Mouse (Mus musculus) limb, embryonic 10.5 days (tissue): ENCODE results near the gene Ttll8. TPM values are rescaled to one million over a fixed set of nuclear protein-coding genes. Genes with fewer than 3 reads are reported as not detected.

Source experiments
- DNase-seq: peaks from one replicate; pipeline ENCODE4 v3.0.0-alpha.2; 2017; ENCODE audit warnings: low spot score
- H3K27ac ChIP-seq: fragments of 300-500 bp; sonication (generic); 2 replicates; pipeline ENCODE4 v1.5.1; 2016; ENCODE audit warnings: mild to moderate bottlenecking
- H3K27me3 ChIP-seq: fragments of 300-500 bp; sonication (generic); 2 replicates; pipeline ENCODE4 v1.6.1; 2016; ENCODE audit warnings: low read depth, mild to moderate bottlenecking; ENCODE audit not compliant: poor library complexity, severe bottlenecking
- H3K36me3 ChIP-seq: fragments of 300-500 bp; sonication (generic); 2 replicates; pipeline ENCODE4 v1.6.1; 2016; ENCODE audit warnings: mild to moderate bottlenecking, moderate library complexity
- H3K4me1 ChIP-seq: fragments of 300-500 bp; sonication (generic); 2 replicates; pipeline ENCODE4 v1.6.1; 2016
- H3K4me3 ChIP-seq: fragments of 300-500 bp; sonication (generic); 2 replicates; pipeline ENCODE4 v1.5.1; 2016; ENCODE audit warnings: mild to moderate bottlenecking, moderate library complexity
- H3K9me3 ChIP-seq: fragments of 300-500 bp; sonication (generic); replicated peaks from 2 replicates; pipeline ENCODE4 v1.6.1; 2016; ENCODE audit warnings: mild to moderate bottlenecking
- whole genome bisulfite sequencing: fragments of 180-500 bp; shearing (Covaris S2); methylation state at CpG from one replicate; pipeline ENCODE4 v1.1.7; 2016; 5-methylcytosine and 5-hydroxymethylcytosine counted together
- polyA plus RNA-seq: library from polyadenylated mRNA; unstranded; fragments of >200 nt; fragmentation: Nextera tagmentation; extraction: Ambion mirVana; gene quantifications from 2 replicates; pipeline ENCODE4 v1.2.1, GENCODE M21; 2016

The Ttll8 gene
- not detected in 2 replicates for polyA plus RNA-seq

DNA sequence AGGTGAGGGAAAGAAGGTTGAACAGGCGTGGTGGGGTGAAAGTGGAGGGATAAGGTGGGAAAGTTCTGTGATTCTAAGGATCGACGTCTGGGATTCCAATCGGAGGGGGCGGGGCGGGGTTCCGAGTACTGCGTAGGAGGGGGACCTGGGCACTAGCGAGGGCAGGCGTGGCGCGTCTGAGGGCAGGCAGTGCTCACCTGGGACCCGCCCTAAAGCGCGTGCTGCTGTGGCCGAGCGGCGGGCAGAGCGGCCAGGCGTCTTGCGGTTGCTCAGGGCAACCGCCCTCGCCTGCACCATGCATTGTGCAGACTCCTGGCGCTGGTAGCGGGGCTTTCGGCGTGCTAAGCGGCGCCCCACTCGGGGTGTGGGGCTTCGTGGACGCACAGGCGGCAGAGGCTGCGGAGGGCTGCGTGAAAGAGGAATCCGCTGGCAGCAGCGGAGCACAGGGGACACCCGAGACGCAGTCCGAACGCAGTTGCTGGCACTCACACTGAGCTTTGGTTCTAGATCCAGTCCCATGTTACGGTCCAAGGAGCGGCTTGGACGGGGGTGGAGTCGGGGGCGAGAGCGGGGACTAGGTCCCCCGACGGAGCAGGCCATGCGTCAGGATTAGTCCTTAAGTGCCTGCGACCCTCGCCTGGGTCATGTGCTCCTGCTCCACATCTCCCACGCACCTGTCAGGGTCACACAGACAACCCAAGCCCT lies at the start of gene Ttll8:
Ttll8 (minus strand) TSS at position 51 of the 705 bp plus-strand sequence.
- 4% methylated on average over 53 of the region's 53 CpGs for WGBS
- peaks cover 49% of the 10 kb centered on the region for H3K27me3 ChIP-seq

DNA sequence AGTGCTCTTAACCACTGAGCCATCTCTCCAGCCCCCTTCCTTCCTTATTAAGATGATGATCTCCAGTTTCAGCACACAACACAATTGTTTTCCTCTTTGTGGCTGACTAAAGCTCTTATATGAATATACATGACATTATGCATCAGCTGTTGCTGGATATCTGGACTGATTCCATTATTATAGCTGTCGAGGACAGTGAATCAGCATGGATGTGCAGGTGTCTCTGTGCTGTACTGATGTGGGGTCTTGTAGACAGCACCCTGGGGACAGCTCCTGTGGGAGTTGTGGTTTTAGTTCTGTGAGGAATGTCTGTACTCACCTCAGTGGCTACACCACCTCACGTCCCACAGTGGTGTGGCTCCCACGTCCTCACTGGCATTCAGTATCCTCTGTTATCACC lies 47.0 kb upstream of the Ttll8 start:
- 79% methylated on average over 3 of the region's 3 CpGs for WGBS

More for the DNA sequence above, at the start of gene Ttll8:
- H3K4me1 ChIP-seq, result peaks cover 19% of the 10 kb centered on the region
- DNase-seq, result peak; percentile 59
- no peaks in the 10 kb centered on the region for H3K36me3 ChIP-seq
- H3K4me3 ChIP-seq, result peak within 1 kb of the TSS; percentile 53
- H3K9me3 ChIP-seq, result no peaks in the 10 kb centered on the region
- 0 out of 2 replicates have a peak within 1 kb of the TSS, but pooled peaks have one; percentile 25 for H3K27ac ChIP-seq

DNA sequence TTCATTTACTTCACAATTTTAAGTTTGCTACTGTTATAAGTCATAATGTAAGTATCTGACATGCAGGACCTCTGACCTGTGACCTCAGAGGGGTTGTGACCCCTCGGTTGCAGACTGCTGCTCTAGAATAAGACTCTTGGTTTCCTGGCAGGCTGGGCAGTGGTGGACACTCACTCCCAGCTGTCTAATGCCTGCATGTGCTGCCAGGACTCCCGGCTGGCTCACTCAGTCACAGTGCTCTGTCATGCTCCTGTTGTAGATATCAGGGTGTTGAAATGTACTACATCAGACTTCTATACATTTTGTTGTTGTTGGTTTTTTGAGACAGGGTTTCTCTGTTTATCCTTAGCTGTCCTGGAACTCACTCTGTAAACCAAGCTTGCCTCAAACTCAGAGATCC lies 46.1 kb upstream of the Ttll8 start:
- no peak overlapping the region for H3K4me3 ChIP-seq
- no peaks in the 10 kb centered on the region for H3K9me3 ChIP-seq
- H3K27me3 ChIP-seq, result no peaks in the 10 kb centered on the region
- no peaks in the 10 kb centered on the region for H3K36me3 ChIP-seq
- peaks cover 7% of the 10 kb centered on the region for H3K4me1 ChIP-seq
- no peak for DNase-seq
- no peak overlapping the region for H3K27ac ChIP-seq
- 59% methylated on average over 2 of the region's 2 CpGs for WGBS

More for the DNA sequence above, 47.0 kb upstream of the Ttll8 start:
- peaks cover 7% of the 10 kb centered on the region for H3K4me1 ChIP-seq
- H3K27me3 ChIP-seq, result no peaks in the 10 kb centered on the region
- H3K27ac ChIP-seq, result no peak overlapping the region
- no peak for DNase-seq
- H3K9me3 ChIP-seq, result no peaks in the 10 kb centered on the region
- no peak overlapping the region for H3K4me3 ChIP-seq
- no peaks in the 10 kb centered on the region for H3K36me3 ChIP-seq

DNA sequence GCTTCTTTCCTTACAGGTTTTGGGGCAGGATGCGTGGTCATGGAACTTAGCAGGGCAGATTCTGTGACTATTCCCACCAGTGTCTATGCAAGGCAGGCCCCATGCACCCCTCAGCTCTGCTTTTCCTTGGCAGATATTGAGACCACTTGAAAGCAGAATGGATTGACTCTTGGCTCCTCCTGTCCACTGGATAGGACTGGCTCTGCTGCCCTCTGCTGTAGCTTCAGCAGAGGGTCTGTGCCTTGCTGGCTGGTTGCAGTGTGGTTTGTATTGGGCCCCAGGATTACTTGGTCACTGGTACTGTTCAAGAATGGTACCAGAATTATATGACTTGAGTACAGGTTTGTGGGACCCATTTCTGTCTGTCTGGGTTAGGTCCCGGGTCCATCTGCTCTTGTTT lies 44.9 kb upstream of the Ttll8 start:
- Histone ChIP-seq H3K9me3 (no peaks in the 10 kb centered on the region), H3K36me3 (no peaks in the 10 kb centered on the region), H3K4me1 (peaks cover 4% of the 10 kb centered on the region; the same call in 1 of the 2 replicates), H3K27me3 (no peaks in the 10 kb centered on the region), H3K4me3 (no peak overlapping the region), H3K27ac (no peak overlapping the region)
- WGBS, result 83% methylated on average over 2 of the region's 2 CpGs
- no peak for DNase-seq

DNA sequence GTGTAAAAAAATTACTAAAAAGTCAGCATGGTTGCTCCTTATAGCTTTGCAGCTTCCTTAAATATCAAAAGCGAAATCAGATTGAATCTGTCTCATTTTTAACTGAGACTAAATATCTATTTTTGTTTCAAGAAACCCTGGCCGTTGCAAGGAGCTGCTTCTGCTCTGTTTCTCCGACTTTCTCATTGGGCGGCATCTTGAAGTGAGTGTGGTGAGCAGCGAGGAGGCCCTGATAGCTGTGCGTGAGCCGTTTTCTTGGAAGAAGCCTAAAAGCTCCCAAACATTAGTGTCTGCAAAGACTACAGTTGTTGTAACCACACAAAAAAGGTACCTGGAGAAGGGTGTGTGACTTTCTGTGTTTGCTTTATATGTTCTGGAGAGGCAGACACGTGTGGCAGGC lies 44.4 kb upstream of the Ttll8 start:
- 85% methylated on average over 8 of the region's 8 CpGs for WGBS

DNA sequence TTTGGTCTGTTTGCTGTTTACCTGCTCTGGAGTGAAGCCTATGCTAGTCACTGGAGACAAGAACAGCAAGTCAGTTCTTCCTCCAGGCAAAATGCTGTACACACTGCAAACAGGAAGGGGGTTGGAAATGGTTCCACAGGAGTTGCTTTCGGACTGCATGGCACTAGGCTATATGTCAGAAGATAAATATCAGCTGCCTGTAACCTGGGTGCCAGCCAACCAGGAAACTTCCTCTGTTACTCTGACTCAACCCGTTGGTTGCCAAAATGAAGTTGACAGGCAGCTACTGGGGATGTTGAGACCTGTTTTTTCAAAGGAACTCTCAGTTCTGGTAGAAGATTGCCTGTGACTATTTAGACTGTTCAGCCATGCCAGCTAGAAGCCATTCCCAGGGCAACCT lies 35.0 kb upstream of the Ttll8 start:
- no peak for DNase-seq
- no peaks in the 10 kb centered on the region for H3K36me3 ChIP-seq
- H3K27ac ChIP-seq, result no peak overlapping the region
- no peaks in the 10 kb centered on the region for H3K4me1 ChIP-seq
- H3K9me3 ChIP-seq, result no peaks in the 10 kb centered on the region
- WGBS, result 83% methylated on average over 2 of the region's 2 CpGs
- no peak overlapping the region for H3K4me3 ChIP-seq
- H3K27me3 ChIP-seq, result no peaks in the 10 kb centered on the region

More for the DNA sequence above, 44.4 kb upstream of the Ttll8 start:
- peaks cover 4% of the 10 kb centered on the region; the same call in 1 of the 2 replicates for H3K4me1 ChIP-seq
- DNase-seq, result no peak
- H3K4me3 ChIP-seq, result no peak overlapping the region
- H3K9me3 ChIP-seq, result no peaks in the 10 kb centered on the region
- no peaks in the 10 kb centered on the region for H3K27me3 ChIP-seq
- H3K36me3 ChIP-seq, result no peaks in the 10 kb centered on the region
- no peak overlapping the region for H3K27ac ChIP-seq

DNA sequence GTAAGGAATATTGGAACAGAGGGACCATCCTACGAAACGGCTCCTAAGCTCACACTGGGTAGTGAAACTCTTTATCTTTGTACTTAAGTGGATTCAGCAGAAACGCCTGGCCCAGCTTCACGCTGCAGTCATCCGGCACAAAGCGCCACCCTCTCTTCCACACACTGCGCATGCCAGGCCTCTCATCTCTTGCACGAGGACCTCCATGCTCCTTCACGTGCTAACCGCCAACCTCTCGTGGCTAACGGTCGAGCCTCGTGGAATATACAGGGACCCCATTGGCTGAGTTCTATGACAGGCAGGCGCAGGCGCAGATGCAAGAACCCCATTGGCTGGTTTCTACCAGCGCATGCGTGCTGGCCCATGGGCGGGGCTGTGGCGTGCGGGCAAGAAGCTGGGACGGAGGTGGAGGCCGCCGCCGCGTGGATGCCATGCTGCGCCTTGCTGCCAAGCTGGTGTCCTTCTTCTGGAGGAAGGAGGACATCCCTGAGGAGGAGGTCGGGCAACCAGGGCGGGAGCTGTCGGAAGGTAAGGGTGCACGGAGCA lies 28.4 kb upstream of the Ttll8 start, which contains the start of gene Mov10l1:
Mov10l1 (plus strand) TSS at position 376 of the 546 bp plus-strand sequence.
- H3K4me3 ChIP-seq, result no peak within 1 kb of the TSS
- no peaks in the 10 kb centered on the region for H3K9me3 ChIP-seq
- H3K36me3 ChIP-seq, result no peaks in the 10 kb centered on the region
- 93% methylated on average over 31 of the region's 31 CpGs for WGBS
- H3K27ac ChIP-seq, result no peak within 1 kb of the TSS
- DNase-seq, result no peak
- no peaks in the 10 kb centered on the region for H3K27me3 ChIP-seq
- no peaks in the 10 kb centered on the region for H3K4me1 ChIP-seq

DNA sequence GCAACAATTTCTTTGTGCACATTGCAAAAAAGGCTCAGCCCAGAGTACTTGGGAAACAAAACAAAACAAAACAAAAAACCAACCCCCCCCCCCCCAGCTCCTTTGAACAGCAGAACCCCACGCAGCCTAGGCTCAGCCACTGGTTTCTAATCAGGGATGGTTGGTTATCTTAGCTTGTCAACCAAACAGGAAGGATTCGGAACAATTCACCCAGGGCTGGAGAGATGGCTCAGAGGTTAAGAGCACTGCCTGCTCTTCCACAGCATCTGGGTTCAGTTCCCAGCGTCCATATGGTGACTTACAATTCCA lies 24.9 kb upstream of the Ttll8 start:
- Histone ChIP-seq H3K27ac (no peak overlapping the region), H3K4me1 (no peaks in the 10 kb centered on the region), H3K36me3 (no peaks in the 10 kb centered on the region), H3K27me3 (no peaks in the 10 kb centered on the region), H3K9me3 (no peaks in the 10 kb centered on the region), H3K4me3 (no peak overlapping the region)
- 74% methylated on average over 3 of the region's 3 CpGs for WGBS
- no peak for DNase-seq

DNA sequence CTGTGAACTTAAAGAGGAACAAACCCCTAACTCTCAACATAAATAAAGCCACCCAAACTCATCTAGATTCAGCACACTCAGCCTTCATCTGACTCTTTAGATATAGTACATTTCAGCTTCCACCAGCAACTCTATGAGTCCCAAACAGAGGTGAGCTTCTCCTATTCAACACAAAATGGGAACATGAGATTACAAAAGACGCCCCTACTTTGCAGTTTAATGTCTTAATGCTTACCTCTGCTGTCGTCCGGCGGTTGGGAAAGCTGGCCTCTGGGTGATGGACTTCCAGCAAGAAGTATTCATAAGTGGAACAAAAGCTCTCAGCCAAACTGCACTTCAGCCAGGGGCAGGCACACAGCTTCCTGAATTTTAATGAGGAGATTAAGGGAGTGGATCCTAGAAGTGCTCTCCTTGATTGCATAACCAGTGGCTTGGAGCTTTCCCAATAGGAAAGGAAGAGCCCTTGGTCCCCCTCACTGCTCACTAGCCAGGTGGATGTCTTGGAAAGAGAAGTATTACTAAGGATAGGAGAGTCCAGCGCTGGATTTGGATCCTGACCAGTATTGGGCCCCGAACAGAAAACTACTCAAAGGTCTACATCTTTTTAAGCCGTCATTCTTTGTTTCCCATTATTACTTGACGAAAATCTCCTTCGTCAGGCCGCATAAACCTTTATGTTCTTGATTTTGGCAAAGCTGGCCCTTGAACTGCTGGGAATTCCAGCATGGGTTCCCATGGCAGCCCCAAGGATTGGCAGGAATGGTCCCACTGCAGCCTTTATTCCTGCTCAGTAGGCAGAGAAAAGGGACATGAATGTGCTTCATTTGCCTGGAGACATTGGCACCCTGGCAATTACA lies 24.3 kb upstream of the Ttll8 start, which contains the start of gene Mlc1:
Mlc1 (minus strand) TSS at position 727 of the 857 bp plus-strand sequence.
- WGBS, result 84% methylated on average over 10 of the region's 10 CpGs

DNA sequence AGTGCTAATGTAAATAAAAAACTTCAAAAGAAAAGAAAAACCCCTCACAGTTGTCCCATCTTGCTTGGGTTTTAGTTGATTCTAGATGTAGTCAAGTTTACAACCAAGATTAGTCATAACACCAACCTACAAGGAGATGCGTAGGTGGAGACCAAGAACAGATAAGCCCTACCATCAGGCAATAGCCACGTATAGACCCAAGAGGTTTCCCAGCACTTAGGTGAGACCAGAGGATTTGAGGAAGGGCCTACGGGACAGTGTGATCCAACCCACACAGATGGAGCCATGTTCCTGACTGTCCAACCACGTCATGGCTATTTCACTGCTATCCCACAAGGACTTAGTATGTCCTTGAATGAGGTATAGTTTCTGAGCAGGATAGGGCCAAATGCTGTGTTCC lies 18.1 kb upstream of the Ttll8 start:
- DNase-seq, result no peak
- no peaks in the 10 kb centered on the region for H3K27me3 ChIP-seq
- H3K4me1 ChIP-seq, result no peaks in the 10 kb centered on the region
- no peak overlapping the region for H3K27ac ChIP-seq
- no peaks in the 10 kb centered on the region for H3K9me3 ChIP-seq
- 84% methylated on average over 4 of the region's 4 CpGs for WGBS
- no peaks in the 10 kb centered on the region for H3K36me3 ChIP-seq
- no peak overlapping the region for H3K4me3 ChIP-seq

More for the DNA sequence above, 24.3 kb upstream of the Ttll8 start, which contains the start of gene Mlc1:
- DNase-seq, result no peak
- no peaks in the 10 kb centered on the region for H3K27me3 ChIP-seq
- no peak within 1 kb of the TSS for H3K4me3 ChIP-seq
- H3K9me3 ChIP-seq, result no peaks in the 10 kb centered on the region
- H3K4me1 ChIP-seq, result no peaks in the 10 kb centered on the region
- H3K27ac ChIP-seq, result no peak within 1 kb of the TSS
- H3K36me3 ChIP-seq, result no peaks in the 10 kb centered on the region

DNA sequence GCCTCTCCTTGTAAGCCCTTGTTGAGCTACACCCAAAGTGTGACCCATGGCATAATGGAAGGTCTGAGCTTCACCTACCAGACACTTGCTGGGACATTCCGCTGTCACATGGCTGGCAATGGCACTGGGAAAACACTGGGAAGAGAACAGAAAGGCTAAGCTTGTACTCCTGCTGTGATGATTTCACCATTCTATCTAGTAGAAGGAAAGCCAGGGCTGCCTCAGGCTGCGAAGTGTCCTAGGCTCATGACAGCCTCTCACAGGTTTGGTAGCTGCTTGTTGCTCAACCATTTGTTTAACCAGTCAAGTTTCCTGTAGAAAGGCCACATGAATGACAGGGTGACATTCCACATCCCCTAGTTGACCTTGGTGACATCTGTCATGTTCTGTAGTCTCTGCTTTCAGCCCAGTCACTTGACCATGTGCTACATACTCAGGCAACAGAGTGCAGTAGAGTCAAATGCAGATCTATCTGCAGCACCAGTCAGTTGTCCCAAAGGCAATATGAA lies 9.9 kb upstream of the Ttll8 start:
- H3K9me3 ChIP-seq, result no peaks in the 10 kb centered on the region
- WGBS, result 91% methylated on average over 2 of the region's 2 CpGs
- no peak for DNase-seq
- H3K36me3 ChIP-seq, result no peaks in the 10 kb centered on the region
- H3K4me1 ChIP-seq, result no peaks in the 10 kb centered on the region
- no peak overlapping the region for H3K4me3 ChIP-seq
- H3K27me3 ChIP-seq, result no peaks in the 10 kb centered on the region
- no peak overlapping the region for H3K27ac ChIP-seq

DNA sequence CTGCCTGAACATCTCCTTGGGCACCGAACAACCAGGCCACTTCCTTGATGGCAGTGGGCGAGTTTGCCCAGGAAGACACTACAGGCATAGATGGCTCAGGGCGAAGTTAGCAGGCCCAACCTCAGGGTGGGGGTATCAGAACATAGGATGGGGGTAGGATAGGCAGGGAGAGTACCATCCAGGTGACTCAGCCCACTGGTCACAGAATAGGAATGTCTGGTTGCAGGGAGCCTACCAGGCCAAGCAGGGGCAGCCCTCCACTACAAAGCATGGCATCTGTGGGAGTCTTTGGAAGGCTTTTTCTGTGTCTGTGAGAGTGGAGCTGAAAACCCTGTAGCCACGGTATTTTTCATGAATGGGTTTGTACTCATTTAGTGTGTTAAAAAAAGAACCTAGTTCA lies 3.3 kb upstream of the Ttll8 start:
- Histone ChIP-seq H3K9me3 (no peaks in the 10 kb centered on the region), H3K36me3 (no peaks in the 10 kb centered on the region), H3K4me1 (peaks cover 19% of the 10 kb centered on the region), H3K4me3 (no peak overlapping the region), H3K27ac (no peak overlapping the region), H3K27me3 (peaks cover 48% of the 10 kb centered on the region)
- WGBS, result 79% methylated on average over 4 of the region's 4 CpGs
- DNase-seq, result no peak

DNA sequence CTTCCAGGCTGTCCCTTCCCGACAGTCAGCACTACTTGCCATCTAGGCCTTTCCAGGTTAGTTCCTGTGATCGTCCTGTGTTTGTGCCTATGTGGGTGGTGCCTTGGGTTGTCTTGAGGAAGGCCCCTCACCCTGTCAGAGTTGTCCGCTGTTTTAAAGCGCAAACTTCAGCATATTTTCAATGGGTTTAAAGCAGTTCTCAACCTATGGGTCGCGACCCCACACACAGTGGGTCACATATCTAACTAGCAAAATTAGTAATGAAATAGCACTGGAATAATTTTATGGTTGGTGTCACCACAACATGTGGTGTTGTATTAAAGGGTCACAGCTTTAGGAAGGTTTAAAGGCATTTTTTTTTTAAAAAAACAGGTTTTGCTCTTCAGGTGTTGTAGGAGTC lies 1.1 kb upstream of the Ttll8 start:
- H3K9me3 ChIP-seq, result no peaks in the 10 kb centered on the region
- peaks cover 49% of the 10 kb centered on the region for H3K27me3 ChIP-seq
- H3K4me3 ChIP-seq, result no peak overlapping the region
- DNase-seq, result no peak
- H3K4me1 ChIP-seq, result peaks cover 19% of the 10 kb centered on the region
- H3K36me3 ChIP-seq, result no peaks in the 10 kb centered on the region
- no peak overlapping the region for H3K27ac ChIP-seq
- WGBS, result 86% methylated on average over 6 of the region's 6 CpGs
